Mouse (Mus musculus): ENCODE measurements around the gene Xrcc1.

DNA sequence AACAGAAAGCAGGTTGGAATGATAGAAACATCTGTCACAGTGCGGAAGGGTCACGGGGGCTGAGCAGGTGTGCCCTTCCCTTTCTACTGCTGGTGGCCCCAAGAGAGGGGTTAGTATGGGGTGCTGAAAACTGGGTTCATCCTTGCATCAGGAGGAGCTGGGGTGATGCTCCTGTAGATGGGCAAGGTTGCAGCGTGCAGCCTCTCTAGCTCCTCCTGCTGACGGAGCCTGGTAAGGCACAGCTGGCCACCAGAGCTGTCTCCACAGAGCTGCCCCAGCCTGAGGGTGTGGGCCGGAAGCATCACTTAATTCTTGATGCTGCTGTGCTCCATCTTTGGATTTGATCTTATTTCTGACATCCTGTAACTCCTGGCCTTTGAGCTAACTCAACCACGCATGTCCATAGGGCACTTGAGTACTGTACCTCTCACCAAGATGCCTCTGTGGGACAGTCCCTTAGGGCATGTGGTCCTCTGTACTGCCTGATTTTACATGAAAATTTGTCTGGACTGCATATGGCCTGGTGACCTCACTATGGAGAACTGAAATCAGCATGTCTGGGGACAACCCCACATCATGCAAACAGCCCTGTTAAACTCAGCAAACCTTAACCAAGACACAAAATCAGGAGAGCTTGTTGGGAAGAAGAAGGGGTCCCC is 18.6 kb downstream of the Xrcc1 start:
- TF ChIP-seq CTCF (conservative IDR thresholded peaks at IDR 0.05 in 1 of 2, IDR thresholded peaks at IDR 0.05 in 1 of 2; ENCODE audit: low read depth in 2 of 2, low read length in 2 of 2) (peak; percentile 85 to 88), USF1 (IDR thresholded peaks at IDR 0.05; ENCODE audit: low read depth, low read length) (no peak)
